ENCODE assay signal across 19 mouse cellular contexts in genomic region chr3:136379741-136380398, GRCm38 (mm10). TPM values are rescaled to one million over a fixed set of nuclear protein-coding genes. Genes with fewer than 3 reads are reported as not detected.
DNase-seq lines count a peak whose midpoint lies in the region.
"Had no signal": no experiment of that assay in that cellular context is flagged by ENCODE, and none has a peak within 500 bp of the region (broad histone marks: within the 10 kb centered on the region; RNA-seq: fewer than 3 reads in every experiment).

No protein-coding gene starts in this region.

- peak; percentile 25 for DNase-seq in layer of hippocampus, adult 9-11 months
- no peak for DNase-seq in layer of hippocampus, postnatal 10 days (ENCODE audit: low spot score in 2 of 2)
- peak; percentile 47 to 50 for DNase-seq in right cerebral cortex, adult 2 months (ENCODE audit: low spot score in 2 of 2)
- DNase-seq in right cerebral cortex, postnatal 14 days, result no peak
- DNase-seq in frontal cortex, postnatal 14 days (ENCODE audit: low spot score in 2 of 2), result peak; percentile 5 to 6
- DNase-seq in spleen, adult 12 weeks (ENCODE audit: low spot score), result no peak
- DNase-seq in gastrocnemius, postnatal 4 days (ENCODE audit: low spot score in 2 of 2), result no peak
- DNase-seq: adrenal gland, adult 2 months; B cell, adult 2 months; cerebellum, adult 11-12 months; cerebellum, postnatal 10 days; gastrocnemius, postnatal 14 days; heart, adult 2 months; heart, postnatal 36 days; kidney, adult 18-20 months; liver; lung, postnatal 36 days; midbrain, embryonic 14.5 days; spleen, adult 18-20 months had no signal

RNA-seq across cellular contexts. Expression of gene Bank1, which starts 54.0 kb away (rescaled TPM):
- 1 to 10 TPM; 1.0 to 1.3 TPM for total RNA-seq in layer of hippocampus, postnatal 10 days (2021)
- under 1 TPM; 0.62 to 0.88 TPM for total RNA-seq in gastrocnemius, postnatal 4 days (2021)

Comparison
In these comparisons a context has a peak if more than half of its experiments do, and no peak if none do; other contexts are left out.
1. DNase-seq: peak in layer of hippocampus, adult 9-11 months (single experiment), right cerebral cortex, adult 2 months (2 of 2) and frontal cortex, postnatal 14 days (2 of 2); none in layer of hippocampus, postnatal 10 days (0 of 2), right cerebral cortex, postnatal 14 days (single experiment), spleen, adult 12 weeks (single experiment) and gastrocnemius, postnatal 4 days (0 of 2).